Mouse (Mus musculus) fat pad, adult 2 months (tissue): ENCODE data around the gene E130208F15Rik.

Source experiments
- DNase-seq: peaks from one replicate; pipeline ENCODE4 v3.0.0-alpha.2; 2011; ENCODE audit warnings: low read depth, low spot score; ENCODE audit errors: extremely low read depth

The E130208F15Rik gene

DNA sequence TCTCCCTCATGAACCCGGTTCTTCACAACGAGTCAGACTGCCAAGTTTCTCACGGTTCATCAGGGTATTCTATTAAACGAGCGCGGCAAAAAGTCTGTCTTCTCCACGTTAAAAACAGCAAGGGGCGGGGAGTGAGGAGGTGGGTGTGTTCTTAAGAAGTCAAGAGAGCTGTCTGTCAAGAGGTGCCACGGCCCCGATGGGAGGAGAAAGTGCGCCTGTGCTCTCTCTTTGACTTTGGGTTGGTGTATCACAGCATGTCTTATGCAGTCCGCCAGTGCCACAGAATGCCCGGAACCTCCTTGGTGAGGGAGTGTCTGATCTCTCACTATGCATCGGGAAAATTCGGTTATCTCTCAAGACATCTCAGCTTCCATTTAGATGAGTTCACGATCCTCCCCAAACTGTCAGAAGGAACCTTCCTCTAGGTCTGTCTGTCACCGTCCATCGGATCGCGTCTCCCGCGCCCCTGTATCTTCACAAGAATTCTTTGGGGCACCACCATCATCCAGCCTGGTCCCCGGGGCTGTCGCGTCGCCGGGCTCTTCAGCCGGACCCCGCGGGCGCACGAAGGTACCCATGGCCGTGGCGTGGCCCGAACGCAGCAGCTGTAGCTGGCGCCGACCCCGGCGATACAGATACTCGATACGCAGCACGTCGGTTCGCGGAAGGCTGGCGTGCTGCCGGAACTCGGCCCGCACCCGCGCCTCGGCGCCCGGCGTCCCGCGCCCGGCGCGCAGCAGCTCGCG, at the start of gene E130208F15Rik:
E130208F15Rik (plus strand) TSS at position 202 of the 746 bp plus-strand sequence.
- no peak for DNase-seq

GRCm38 (mm10) chr7:30274383-30274782, 47.2 kb upstream of the E130208F15Rik start:
- no peak for DNase-seq

- no peak for DNase-seq
Observed at GRCm38 (mm10) chr7:30278911-30279310, 42.6 kb upstream of the E130208F15Rik start.

DNA sequence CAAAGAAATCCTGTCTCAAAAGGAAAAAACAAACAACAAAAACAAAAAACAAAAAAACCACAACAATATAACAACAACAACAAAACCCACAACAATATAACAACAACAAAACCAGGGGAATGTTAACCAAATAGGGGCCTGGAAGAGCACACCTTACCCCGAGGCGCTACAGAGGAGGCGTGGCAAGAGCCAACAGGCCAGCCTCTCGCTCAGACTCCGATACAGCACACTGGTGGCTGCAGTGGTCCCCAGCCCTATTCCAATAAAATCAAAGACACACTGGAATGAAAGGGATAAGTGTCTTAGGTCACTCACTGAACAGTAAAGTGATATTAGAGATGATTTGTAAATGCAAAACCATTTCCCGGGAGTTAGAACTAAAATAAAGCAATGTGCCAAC, 42.0 kb upstream of the E130208F15Rik start:
- no peak for DNase-seq

- DNase-seq, result peak; percentile 25
Observed at GRCm38 (mm10) chr7:30279951-30280669, 41.4 kb upstream of the E130208F15Rik start, which contains the start of the genes Thap8 and Wdr62. TSS of gene Thap8 (plus strand) at chr7:30280094. TSS of gene Wdr62 (minus strand) at chr7:30280419.

DNA sequence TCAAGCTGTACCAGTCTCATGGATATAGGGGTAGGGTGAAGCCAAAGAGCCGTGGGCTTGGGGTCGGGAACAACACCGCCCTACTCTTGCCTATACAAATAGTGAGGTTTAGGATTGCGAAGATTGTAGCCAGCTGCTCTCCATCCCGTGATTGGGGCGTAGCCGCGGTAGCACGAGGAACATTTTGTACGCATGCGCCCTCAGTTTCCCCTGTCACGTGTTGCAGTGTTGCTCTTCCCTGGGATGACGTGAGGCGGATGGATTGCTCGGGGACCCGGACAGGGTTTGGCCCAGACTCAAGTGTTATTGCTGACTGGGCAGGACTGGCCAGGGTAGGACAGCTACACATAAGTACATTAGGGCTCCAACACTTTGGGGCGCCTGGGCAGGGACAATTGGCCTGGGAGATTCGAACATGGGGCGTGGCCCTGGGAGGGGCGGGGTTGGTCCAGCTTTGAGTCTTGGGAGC, 40.8 kb upstream of the E130208F15Rik start:
- DNase-seq, result peak; percentile 19

DNA sequence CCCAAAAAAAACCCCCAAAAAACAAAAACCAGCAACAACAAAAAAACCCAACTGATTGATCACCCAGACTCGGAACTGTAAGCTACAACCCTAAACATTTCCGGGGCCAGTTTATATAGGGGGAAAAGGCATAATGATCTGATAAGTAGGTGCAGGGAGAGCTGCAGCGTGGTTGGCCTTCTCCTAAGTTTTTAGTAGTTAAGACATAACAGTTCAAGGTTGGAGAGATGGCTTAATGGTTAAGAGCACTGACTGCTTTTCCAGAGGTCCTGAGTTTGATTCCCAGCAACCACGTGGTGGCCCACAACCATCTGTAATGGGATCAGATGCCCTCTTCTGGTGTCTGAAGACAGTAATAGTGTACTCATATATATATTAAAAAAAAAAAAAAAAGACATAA, 40.0 kb upstream of the E130208F15Rik start:
- DNase-seq, result no peak

DNA sequence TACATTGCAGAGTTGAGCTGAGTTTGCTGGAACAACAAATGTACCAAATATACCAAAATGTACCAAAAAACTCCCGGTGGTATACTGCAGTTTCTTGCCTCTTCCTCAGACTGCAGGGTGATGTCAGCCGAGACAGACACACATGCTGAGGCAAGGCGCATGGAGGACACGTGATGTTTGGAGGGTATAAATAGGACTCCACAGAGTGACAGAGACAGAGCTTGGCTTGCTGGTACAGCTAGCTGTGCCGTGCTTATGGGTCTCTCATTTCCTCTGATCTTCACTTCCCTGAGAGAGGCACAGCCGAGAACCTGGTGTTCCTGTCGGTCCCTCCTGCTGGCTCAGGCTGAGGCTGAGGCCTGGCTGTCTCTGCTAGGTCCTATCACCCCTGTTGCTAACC, 38.8 kb upstream of the E130208F15Rik start:
- no peak for DNase-seq

DNA sequence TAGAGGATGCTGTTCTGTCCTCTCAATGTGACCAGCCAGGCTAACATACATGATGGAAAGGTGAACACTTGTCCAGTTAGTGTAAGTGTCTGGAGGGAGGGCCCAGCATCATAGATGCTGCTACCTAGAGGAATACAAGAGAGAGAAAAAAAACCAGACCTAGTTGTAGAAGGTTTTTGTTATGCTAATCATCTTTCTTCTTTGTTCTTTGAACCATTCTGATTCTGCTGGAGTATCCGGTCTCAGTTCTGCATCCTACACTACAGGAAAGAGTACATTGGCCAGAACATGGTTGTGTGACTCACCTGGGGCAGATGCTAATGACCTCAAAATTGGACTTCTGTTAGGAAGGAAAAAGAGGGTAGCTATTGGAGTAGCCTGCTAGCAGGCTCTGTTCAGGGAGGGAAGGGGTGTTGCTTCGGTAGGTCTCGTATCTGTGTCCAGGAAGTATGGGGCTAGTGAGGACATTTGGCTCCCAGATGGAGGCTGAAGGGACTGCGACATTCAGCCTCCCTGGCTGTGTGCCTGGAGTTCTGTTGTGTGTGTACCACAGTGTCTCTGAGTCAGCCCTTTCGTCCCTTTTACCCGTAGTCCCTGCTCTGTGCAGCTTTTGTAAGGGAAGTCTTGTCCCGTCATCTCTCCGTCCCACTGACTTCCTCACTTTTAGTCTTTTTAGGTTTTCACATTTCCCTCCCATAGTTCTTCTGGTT, 34.7 kb upstream of the E130208F15Rik start:
- DNase-seq, result no peak

- DNase-seq, result no peak
Observed at GRCm38 (mm10) chr7:30288046-30288445, 33.5 kb upstream of the E130208F15Rik start.

GRCm38 (mm10) chr7:30289071-30289713, 32.3 kb upstream of the E130208F15Rik start:
- DNase-seq, result no peak

GRCm38 (mm10) chr7:30289714-30290399, 31.7 kb upstream of the E130208F15Rik start:
- DNase-seq, result no peak

DNA sequence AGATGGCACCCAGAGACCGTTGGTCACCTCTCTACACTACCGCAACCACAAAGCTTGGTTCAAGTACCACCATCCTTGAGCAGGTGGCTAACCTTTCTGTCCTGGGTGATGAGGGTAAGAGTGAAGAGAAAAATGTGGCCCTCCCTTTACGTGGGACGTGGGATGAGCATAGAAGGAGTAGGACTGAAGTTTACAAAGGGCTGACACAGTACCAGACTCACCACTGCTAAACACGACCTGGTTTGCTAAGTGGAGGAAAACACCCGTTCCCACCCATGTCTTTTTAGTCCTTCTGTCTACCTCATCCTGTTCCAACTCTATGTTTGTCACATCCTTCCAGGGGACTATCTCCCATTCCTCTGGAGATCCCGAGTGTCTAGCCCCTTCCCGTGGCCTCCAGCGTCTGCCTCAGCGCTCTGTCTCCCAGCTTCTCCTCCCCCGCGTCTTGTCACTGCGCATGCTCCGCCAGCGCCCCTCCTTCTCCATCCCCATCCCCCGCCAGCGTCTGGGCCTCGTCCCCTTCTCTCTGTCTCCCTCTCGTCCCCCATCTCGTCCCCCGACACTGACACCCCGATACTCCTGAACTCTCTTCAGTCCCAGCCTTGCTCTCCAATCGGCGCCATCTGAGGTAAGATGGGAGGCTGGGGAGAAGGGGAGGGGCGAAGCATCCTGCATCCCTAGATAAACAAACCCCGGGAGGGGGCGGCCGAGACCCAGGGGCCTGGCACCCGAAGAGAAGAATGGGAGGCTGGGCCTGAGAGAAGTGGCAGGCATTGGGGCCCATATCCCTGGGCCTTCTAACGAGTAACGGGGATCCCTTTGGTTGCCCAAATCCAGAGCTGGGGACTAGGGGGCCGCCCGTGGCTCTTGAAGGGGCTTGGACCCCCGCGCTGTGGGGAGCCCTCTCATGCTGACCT, 30.1 kb upstream of the E130208F15Rik start, which contains the start of gene Clip3:
Clip3 (plus strand) TSS at position 514 of the 917 bp plus-strand sequence.
- DNase-seq, result no peak

GRCm38 (mm10) chr7:30293795-30294194, 27.7 kb upstream of the E130208F15Rik start:
- DNase-seq, result no peak

DNA sequence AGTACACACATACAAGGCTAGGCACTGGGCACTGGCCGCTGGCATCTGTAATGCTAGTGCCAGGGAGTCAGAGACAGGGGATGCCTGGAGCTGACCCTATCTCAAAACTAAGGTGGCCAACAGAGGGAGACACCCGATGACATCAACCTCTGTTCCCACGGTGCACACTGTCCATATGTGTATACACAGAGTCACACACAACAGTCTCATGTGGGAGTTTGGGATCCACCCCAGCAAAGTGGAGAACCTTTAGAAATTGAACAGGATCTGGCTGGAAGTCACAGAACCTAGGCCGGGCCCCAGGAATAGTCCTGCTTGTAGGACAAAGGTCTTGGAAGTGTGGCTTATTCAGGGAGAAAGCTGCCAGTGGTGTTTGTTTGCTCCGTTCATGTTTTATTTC, 27.2 kb upstream of the E130208F15Rik start:
- no peak for DNase-seq

DNA sequence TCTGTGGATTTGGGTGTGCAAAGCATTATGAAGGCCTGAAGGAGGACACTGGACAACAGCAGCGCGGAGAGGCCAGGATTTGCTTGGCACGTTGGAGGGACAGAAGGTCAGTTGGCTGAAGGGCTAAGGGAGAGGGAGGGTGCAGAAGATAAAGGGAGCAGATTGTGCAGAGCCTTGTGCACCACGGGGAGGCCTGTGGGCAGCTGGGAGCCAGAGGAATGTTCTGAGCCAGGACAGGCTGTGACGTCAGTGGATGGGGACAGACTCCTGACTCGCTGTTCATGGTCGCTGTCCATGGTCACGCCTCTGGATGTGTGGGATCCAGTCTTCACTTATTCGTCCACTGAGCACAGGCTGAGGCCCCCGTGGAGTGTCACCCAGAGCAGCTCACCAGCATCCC, 26.4 kb upstream of the E130208F15Rik start:
- DNase-seq, result no peak

- DNase-seq, result no peak
Observed at GRCm38 (mm10) chr7:30296816-30297215, 24.7 kb upstream of the E130208F15Rik start.

GRCm38 (mm10) chr7:30297266-30297665, 24.3 kb upstream of the E130208F15Rik start:
- no peak for DNase-seq

DNA sequence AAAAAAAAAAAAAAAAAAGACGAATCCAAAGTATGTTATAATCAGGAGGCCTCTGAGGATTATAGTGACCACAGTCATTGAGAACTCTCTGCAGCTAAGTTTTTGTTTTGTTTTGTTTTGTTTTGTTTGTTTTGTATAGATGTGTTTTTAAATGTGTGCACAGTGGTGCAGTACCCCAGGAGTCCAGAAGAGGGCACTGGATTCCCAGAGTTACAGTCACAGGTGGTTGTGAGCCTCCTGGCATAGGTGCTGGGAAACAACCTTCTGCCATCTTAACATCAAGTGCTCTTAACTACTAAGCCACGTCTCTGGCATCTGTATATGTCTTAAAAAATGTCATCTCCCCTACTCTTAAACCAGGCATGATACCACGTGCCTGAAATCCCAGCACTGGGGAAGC, 20.6 kb upstream of the E130208F15Rik start:
- DNase-seq, result no peak
